Mouse (Mus musculus) embryonic facial prominence, embryonic 12.5 days (tissue): ENCODE measurements at regions not wholly inside any gene's neighbourhood (a gene's known extent, or its start where the extent isn't known, plus 50 kb on each side); places are given as distances from the start of the nearest gene placed in this dataset.

Experiments
- ATAC-seq: fragments of 200-750 bp; cut with Nextera tagmentation; 2 replicates; pipeline ENCODE4 v1.8.0; 2017; ENCODE audit not compliant: insufficient number of reproducible peaks, insufficient read depth, low FRiP score, low TSS enrichment
- H3K27ac ChIP-seq: fragments of 300-500 bp; sonication (generic); 2 replicates; pipeline ENCODE4 v1.5.1; 2016; ENCODE audit warnings: mild to moderate bottlenecking
- H3K27me3 ChIP-seq: fragments of 300-500 bp; sonication (generic); 2 replicates; pipeline ENCODE4 v1.6.1; 2016; ENCODE audit warnings: mild to moderate bottlenecking, moderate library complexity
- H3K36me3 ChIP-seq: fragments of 300-500 bp; sonication (generic); 2 replicates; pipeline ENCODE4 v1.6.1; 2016; ENCODE audit warnings: mild to moderate bottlenecking
- H3K4me1 ChIP-seq: fragments of 300-500 bp; sonication (generic); 2 replicates; pipeline ENCODE4 v1.6.1; 2016
- H3K4me2 ChIP-seq: fragments of 300-500 bp; sonication (generic); replicated peaks from 2 replicates; pipeline ENCODE4 v1.6.1; 2016; ENCODE audit warnings: mild to moderate bottlenecking, moderate library complexity
- H3K4me3 ChIP-seq: fragments of 300-500 bp; sonication (generic); 2 replicates; pipeline ENCODE4 v1.5.1; 2016; ENCODE audit warnings: mild to moderate bottlenecking
- H3K9ac ChIP-seq: fragments of 300-500 bp; sonication (generic); 2 replicates; pipeline ENCODE4 v1.6.1; 2016; ENCODE audit warnings: mild to moderate bottlenecking, moderate library complexity
- H3K9me3 ChIP-seq: fragments of 300-500 bp; sonication (generic); 2 replicates; pipeline ENCODE4 v1.6.1; 2016; ENCODE audit warnings: mild to moderate bottlenecking, moderate library complexity
- WGBS: fragments of 180-500 bp; shearing (Covaris S2); methylation state at CpG from one replicate; pipeline ENCODE4 v1.1.7; 2016; 5-methylcytosine and 5-hydroxymethylcytosine counted together

DNA sequence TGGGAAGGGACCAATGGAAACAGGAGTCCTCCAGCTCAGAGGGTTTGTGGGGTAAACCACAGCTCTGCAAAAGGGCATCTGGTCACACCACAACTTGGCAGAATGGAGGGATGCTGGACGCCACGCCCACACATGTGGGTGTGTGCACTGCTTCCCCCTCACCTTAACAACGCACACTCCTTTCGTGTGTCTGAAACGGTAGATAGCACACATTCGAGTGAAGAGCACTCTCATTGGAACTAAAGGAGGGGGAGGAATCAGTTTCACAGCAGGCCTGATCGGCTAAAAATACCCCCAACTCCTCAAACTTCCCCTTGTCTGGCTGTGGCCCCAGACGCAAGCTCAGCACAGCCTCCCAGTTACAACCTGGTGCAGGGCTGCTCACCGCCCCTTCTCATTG, 118.3 kb upstream of the Klf14 start:
- Histone ChIP-seq H3K4me1 (peaks cover 28% of the 10 kb centered on the region), H3K9ac (no peak overlapping the region), H3K27ac (no peak overlapping the region)

GRCm38 (mm10) chr6:31077779-31078178, 118.9 kb upstream of the Klf14 start:
- Histone ChIP-seq H3K4me1 (peaks cover 28% of the 10 kb centered on the region), H3K4me2 (no peak overlapping the region), H3K9me3 (no peaks in the 10 kb centered on the region), H3K9ac (no peak overlapping the region), H3K27me3 (no peaks in the 10 kb centered on the region), H3K36me3 (no peaks in the 10 kb centered on the region), H3K4me3 (no peak overlapping the region), H3K27ac (no peak overlapping the region)
- ATAC-seq, result no peak
- WGBS, result 71% methylated on average over 9 of the region's 9 CpGs

More for the DNA sequence above, 118.3 kb upstream of the Klf14 start:
- Histone ChIP-seq H3K9me3 (no peaks in the 10 kb centered on the region), H3K36me3 (no peaks in the 10 kb centered on the region), H3K4me3 (no peak overlapping the region), H3K4me2 (no peak overlapping the region), H3K27me3 (no peaks in the 10 kb centered on the region)
- 74% methylated on average over 9 of the region's 9 CpGs for WGBS
- ATAC-seq, result no peak

DNA sequence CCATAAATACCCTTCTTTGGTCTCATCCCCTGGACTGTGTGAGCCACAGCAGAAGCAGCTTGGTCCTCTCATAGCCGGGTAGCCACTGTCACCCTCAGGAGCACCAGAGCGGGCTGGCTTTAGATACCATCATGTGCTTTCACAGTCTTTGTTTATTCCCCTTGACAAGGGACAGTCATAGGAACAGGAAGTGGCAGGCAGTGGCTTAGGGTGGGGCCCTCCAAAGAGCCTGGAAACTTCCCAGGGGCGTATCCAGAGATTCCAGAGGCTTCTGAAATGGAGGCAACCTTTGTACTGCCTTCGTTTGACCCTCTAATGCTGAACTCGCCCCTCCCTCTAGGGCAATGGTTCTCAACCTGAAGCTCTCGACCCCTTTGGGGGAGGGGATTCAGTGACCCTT, 119.5 kb upstream of the Klf14 start:
- H3K4me2 ChIP-seq, result no peak overlapping the region
- no peaks in the 10 kb centered on the region for H3K27me3 ChIP-seq
- ATAC-seq, result no peak
- H3K4me3 ChIP-seq, result no peak overlapping the region
- no peak overlapping the region for H3K27ac ChIP-seq
- 66% methylated on average over 6 of the region's 6 CpGs for WGBS
- H3K36me3 ChIP-seq, result no peaks in the 10 kb centered on the region
- H3K4me1 ChIP-seq, result peaks cover 28% of the 10 kb centered on the region
- H3K9ac ChIP-seq, result no peak overlapping the region
- H3K9me3 ChIP-seq, result no peaks in the 10 kb centered on the region

DNA sequence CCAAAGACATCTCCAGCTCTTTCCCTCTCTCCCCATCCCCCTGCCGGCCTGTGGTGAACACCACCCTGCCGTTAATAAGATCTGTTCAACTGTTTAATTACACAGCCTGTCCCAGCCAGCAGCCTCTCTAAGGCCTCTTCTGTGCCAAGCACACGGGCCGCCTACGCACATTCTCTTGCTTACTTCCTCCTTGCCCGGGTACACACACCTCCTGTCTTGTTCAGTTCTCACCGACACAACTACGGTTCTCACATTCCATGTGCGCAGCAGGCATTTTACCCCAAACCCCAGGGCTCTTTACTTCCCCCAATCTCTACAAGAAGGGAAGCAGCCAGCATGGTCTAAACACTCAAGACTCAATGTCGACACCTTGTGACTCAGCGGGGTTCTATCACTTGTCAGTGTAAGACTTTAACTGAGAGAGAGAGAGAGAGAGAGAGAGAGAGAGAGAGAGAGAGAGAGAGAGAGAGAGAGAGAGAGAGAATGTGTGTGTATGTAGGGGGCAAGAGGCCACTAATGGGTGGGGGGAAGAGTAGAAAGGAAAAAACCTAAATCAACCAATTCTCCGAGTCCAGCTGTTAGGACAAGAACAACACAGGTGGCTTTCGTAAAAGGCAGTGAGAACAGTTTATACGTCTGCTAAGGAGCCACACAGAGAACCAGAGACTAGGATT, 120.8 kb upstream of the Klf14 start:
- 76% methylated on average over 14 of the region's 14 CpGs for WGBS
- H3K36me3 ChIP-seq, result no peaks in the 10 kb centered on the region
- H3K27me3 ChIP-seq, result no peaks in the 10 kb centered on the region
- no peak overlapping the region for H3K9ac ChIP-seq
- no peak overlapping the region for H3K4me3 ChIP-seq
- ATAC-seq, result no peak
- H3K27ac ChIP-seq, result no peak overlapping the region
- no peak overlapping the region for H3K4me2 ChIP-seq
- H3K9me3 ChIP-seq, result no peaks in the 10 kb centered on the region
- H3K4me1 ChIP-seq, result peaks cover 27% of the 10 kb centered on the region

GRCm38 (mm10) chr6:31080279-31080678, 121.4 kb upstream of the Klf14 start:
- no peaks in the 10 kb centered on the region for H3K9me3 ChIP-seq
- no peak overlapping the region for H3K9ac ChIP-seq
- H3K4me2 ChIP-seq, result no peak overlapping the region
- no peak for ATAC-seq
- H3K4me3 ChIP-seq, result no peak overlapping the region
- 82% methylated on average over 4 of the region's 4 CpGs for whole genome bisulfite sequencing
- H3K27me3 ChIP-seq, result no peaks in the 10 kb centered on the region
- peaks cover 22% of the 10 kb centered on the region for H3K4me1 ChIP-seq
- no peak overlapping the region for H3K27ac ChIP-seq
- H3K36me3 ChIP-seq, result no peaks in the 10 kb centered on the region

DNA sequence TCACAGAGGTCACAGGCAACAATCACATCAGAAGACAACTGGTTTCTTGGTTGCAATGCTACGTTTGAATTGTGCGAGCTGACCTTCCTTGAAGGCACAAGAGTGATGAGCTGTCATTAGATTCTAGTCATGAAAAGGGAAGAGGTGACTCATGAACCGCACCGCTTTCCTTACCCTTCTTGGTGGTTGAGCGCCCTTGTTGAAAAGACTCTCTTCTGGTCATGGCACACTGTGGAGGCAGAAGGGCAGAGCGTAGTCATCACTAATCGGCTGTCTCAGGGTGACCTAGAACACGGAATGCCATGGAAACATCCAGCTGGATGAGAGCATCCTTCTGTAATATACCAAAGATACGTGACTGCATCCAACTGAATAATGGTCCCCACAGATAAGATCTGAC, 121.8 kb upstream of the Klf14 start:
- Histone ChIP-seq H3K9me3 (no peaks in the 10 kb centered on the region), H3K4me1 (peaks cover 18% of the 10 kb centered on the region), H3K4me3 (no peak overlapping the region), H3K27ac (no peak overlapping the region), H3K4me2 (no peak overlapping the region), H3K9ac (no peak overlapping the region), H3K27me3 (no peaks in the 10 kb centered on the region), H3K36me3 (no peaks in the 10 kb centered on the region)
- WGBS, result 91% methylated on average over 9 of the region's 9 CpGs
- ATAC-seq, result no peak

- no peak overlapping the region for H3K9ac ChIP-seq
- H3K4me1 ChIP-seq, result peaks cover 12% of the 10 kb centered on the region; the same call in 1 of the 2 replicates
- H3K36me3 ChIP-seq, result no peaks in the 10 kb centered on the region
- WGBS, result 88% methylated on average over 9 of the region's 9 CpGs
- H3K4me3 ChIP-seq, result no peak overlapping the region
- H3K27me3 ChIP-seq, result no peaks in the 10 kb centered on the region
- ATAC-seq, result no peak
- no peaks in the 10 kb centered on the region for H3K9me3 ChIP-seq
- no peak overlapping the region for H3K4me2 ChIP-seq
- no peak overlapping the region for H3K27ac ChIP-seq
These were observed 122.4 kb upstream of the Klf14 start for GRCm38 (mm10) chr6:31081238-31081637.

GRCm38 (mm10) chr6:31081988-31082387, 123.1 kb upstream of the Klf14 start:
- no peak for ATAC-seq
- Histone ChIP-seq H3K36me3 (no peaks in the 10 kb centered on the region), H3K9ac (no peak overlapping the region), H3K4me3 (no peak overlapping the region), H3K4me2 (no peak overlapping the region), H3K27ac (no peak overlapping the region), H3K27me3 (no peaks in the 10 kb centered on the region), H3K9me3 (no peaks in the 10 kb centered on the region), H3K4me1 (0 out of 2 replicates have a peak, but pooled peaks cover 7% of the 10 kb centered on the region)
- WGBS, result 59% methylated on average over 7 of the region's 7 CpGs

- WGBS, result 84% methylated on average over 10 of the region's 10 CpGs
- no peaks in the 10 kb centered on the region for H3K36me3 ChIP-seq
- H3K4me1 ChIP-seq, result 0 out of 2 replicates have a peak, but pooled peaks cover 3% of the 10 kb centered on the region
- no peaks in the 10 kb centered on the region for H3K27me3 ChIP-seq
- H3K4me3 ChIP-seq, result no peak overlapping the region
- H3K9me3 ChIP-seq, result no peaks in the 10 kb centered on the region
- H3K27ac ChIP-seq, result no peak overlapping the region
- no peak; the same call in 1 of the 2 replicates for ATAC-seq
- H3K4me2 ChIP-seq, result no peak overlapping the region
- no peak overlapping the region for H3K9ac ChIP-seq
These were observed 124.0 kb upstream of the Klf14 start for GRCm38 (mm10) chr6:31082613-31083470.

- Histone ChIP-seq H3K4me1 (peaks cover 6% of the 10 kb centered on the region; the same call in 1 of the 2 replicates), H3K9me3 (no peaks in the 10 kb centered on the region), H3K27me3 (no peaks in the 10 kb centered on the region), H3K36me3 (no peaks in the 10 kb centered on the region), H3K4me2 (no peak overlapping the region), H3K27ac (no peak overlapping the region), H3K9ac (no peak overlapping the region), H3K4me3 (no peak overlapping the region)
- ATAC-seq, result no peak
- 76% methylated on average over 6 of the region's 6 CpGs for WGBS
These were observed 124.8 kb upstream of the Klf14 start for GRCm38 (mm10) chr6:31083701-31084100.

- no peak for ATAC-seq
- no peaks in the 10 kb centered on the region for H3K27me3 ChIP-seq
- H3K4me1 ChIP-seq, result peaks cover 10% of the 10 kb centered on the region; the same call in 1 of the 2 replicates
- H3K4me3 ChIP-seq, result no peak overlapping the region
- 91% methylated on average over 8 of the region's 8 CpGs for WGBS
- H3K9ac ChIP-seq, result no peak overlapping the region
- no peak overlapping the region for H3K4me2 ChIP-seq
- H3K36me3 ChIP-seq, result no peaks in the 10 kb centered on the region
- H3K9me3 ChIP-seq, result no peaks in the 10 kb centered on the region
- H3K27ac ChIP-seq, result no peak overlapping the region
These were observed 126.3 kb upstream of the Klf14 start for GRCm38 (mm10) chr6:31085063-31085759.
